In the genomic region with DNA sequence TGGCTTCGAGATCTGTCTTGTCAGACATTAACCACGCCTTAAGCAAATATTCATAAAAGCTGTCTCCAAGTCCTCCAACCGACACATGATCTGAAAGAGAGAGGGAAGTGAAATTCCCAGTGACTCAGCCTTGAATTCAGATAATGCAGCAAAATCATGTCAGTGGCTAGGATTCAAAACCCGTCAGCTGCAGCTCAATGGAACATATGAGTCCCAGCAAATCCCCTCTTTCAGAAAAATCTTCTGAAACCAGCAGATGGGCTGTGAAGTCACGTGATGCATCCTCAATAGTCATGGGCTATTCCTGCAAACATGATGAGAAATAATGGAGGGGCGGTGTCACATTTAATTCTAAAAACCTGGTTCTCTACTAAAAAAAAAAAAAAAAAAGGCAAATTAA, we compare ENCODE assay signal across 12 mouse cellular contexts.
DNase-seq lines count a peak whose midpoint lies in the region; ATAC-seq and TF ChIP-seq lines count a peak whose summit lies in the region.
"Had no signal": no experiment of that assay in that cellular context is flagged by ENCODE, and none has a peak within 500 bp of the region (broad histone marks: within the 10 kb centered on the region; RNA-seq: fewer than 3 reads in every experiment).

No protein-coding gene starts in this region.

- no peak overlapping the region for H3K27ac ChIP-seq in cerebellum, adult 2 months (ENCODE audit: insufficient read depth, low read length)
- H3K27ac ChIP-seq in forebrain, embryonic 16.5 days (ENCODE audit: low read length), result no peak overlapping the region
- H3K27ac ChIP-seq: heart, adult 2 months; hindbrain, embryonic 15.5 days; kidney, embryonic 15.5 days had no signal

- TF ChIP-seq POLR2A in cerebellum, adult 2 months (IDR thresholded peaks at IDR 0.05; ENCODE audit: borderline replicate concordance, insufficient read depth, low read length), result no peak

- no peak overlapping the region for H3K4me2 ChIP-seq in forebrain, embryonic 16.5 days (ENCODE audit: low read length)
- H3K4me2 ChIP-seq: hindbrain, embryonic 15.5 days; kidney, embryonic 15.5 days had no signal

- H3K4me3 ChIP-seq in cerebellum, adult 2 months (replicated peaks; ENCODE audit: insufficient read depth, low read depth, low read length), result no peak overlapping the region
- no peak overlapping the region for H3K4me3 ChIP-seq in forebrain, embryonic 16.5 days (replicated peaks; ENCODE audit: low read length)
- H3K4me3 ChIP-seq: heart, adult 2 months; hindbrain, embryonic 15.5 days; kidney, embryonic 15.5 days had no signal

- ATAC-seq in forebrain, embryonic 16.5 days, result peak; percentile 86

- no peaks in the 10 kb centered on the region for H3K4me1 ChIP-seq in cerebellum, adult 2 months (ENCODE audit: control insufficient read depth, insufficient read depth, low read length)
- H3K4me1 ChIP-seq in forebrain, embryonic 16.5 days (replicated peaks; ENCODE audit: control insufficient read depth, insufficient read depth, low read length), result no peaks in the 10 kb centered on the region
- H3K4me1 ChIP-seq: hindbrain, embryonic 15.5 days; kidney, embryonic 15.5 days had no signal

- H3K9me3 ChIP-seq in forebrain, embryonic 16.5 days (ENCODE audit: control insufficient read depth, low read length), result no peaks in the 10 kb centered on the region
- H3K9me3 ChIP-seq: hindbrain, embryonic 15.5 days; kidney, embryonic 15.5 days had no signal

- TF ChIP-seq CTCF in cerebellum, adult 2 months (IDR thresholded peaks at IDR 0.05; ENCODE audit: borderline replicate concordance, insufficient read depth, low read depth, low read length), result no peak

- WGBS in cerebellum, adult 2 months, result 63% methylated on average over 6 of the region's 6 CpGs
- 68% methylated on average over 6 of the region's 6 CpGs for WGBS in forebrain, embryonic 16.5 days

- H3K27me3 ChIP-seq in cerebellum, adult 2 months (ENCODE audit: control insufficient read depth, insufficient read depth, low read length), result no peaks in the 10 kb centered on the region
- H3K27me3 ChIP-seq in forebrain, embryonic 16.5 days (replicated peaks; ENCODE audit: control insufficient read depth, insufficient read depth, low read length), result no peaks in the 10 kb centered on the region
- H3K27me3 ChIP-seq: hindbrain, embryonic 15.5 days; kidney, embryonic 15.5 days had no signal

- no peak overlapping the region for H3K9ac ChIP-seq in forebrain, embryonic 16.5 days (replicated peaks; ENCODE audit: low read depth, low read length)
- H3K9ac ChIP-seq: hindbrain, embryonic 15.5 days; kidney, embryonic 15.5 days had no signal

- DNase-seq in cerebellum, postnatal 10 days, result peak; percentile 13 to 20
- no peak for DNase-seq in cerebellum, adult 2 months
- DNase-seq in layer of hippocampus, adult 18-20 months (ENCODE audit: low spot score in 2 of 2), result peak; percentile 33 to 64
- DNase-seq in layer of hippocampus, adult 9-10 months (ENCODE audit: low spot score), result no peak
- DNase-seq in 3T3-L1 (ENCODE audit: low read depth, low spot score), result peak; percentile 59
- DNase-seq in adipocyte (ENCODE audit: low spot score), result no peak
- no peak for DNase-seq in urinary bladder, adult 2 months (ENCODE audit: low spot score)
- DNase-seq: thymus, adult 2 months had no signal

- no peaks in the 10 kb centered on the region for H3K36me3 ChIP-seq in forebrain, embryonic 16.5 days (ENCODE audit: control insufficient read depth, insufficient read depth)
- H3K36me3 ChIP-seq: hindbrain, embryonic 15.5 days had no signal

Comparison
In these comparisons a context has a peak if more than half of its experiments do, and no peak if none do; other contexts are left out.
1. DNase-seq: peak in cerebellum, postnatal 10 days (2 of 2), layer of hippocampus, adult 18-20 months (2 of 2) and 3T3-L1 (single experiment); none in cerebellum, adult 2 months (0 of 2), layer of hippocampus, adult 9-10 months (single experiment), adipocyte (single experiment) and urinary bladder, adult 2 months (single experiment).